Mouse (Mus musculus): ENCODE data around the gene Rxfp1.
"Not testable (repeated sequence)": the region's sequence is repeated elsewhere in the genome, so short reads cannot be mapped to it uniquely, and the experiment has no call there.

Gene Rxfp1
- long read RNA-seq, experiment 1, result 0 reads
- long read RNA-seq, experiment 2, result 0 reads

DNA sequence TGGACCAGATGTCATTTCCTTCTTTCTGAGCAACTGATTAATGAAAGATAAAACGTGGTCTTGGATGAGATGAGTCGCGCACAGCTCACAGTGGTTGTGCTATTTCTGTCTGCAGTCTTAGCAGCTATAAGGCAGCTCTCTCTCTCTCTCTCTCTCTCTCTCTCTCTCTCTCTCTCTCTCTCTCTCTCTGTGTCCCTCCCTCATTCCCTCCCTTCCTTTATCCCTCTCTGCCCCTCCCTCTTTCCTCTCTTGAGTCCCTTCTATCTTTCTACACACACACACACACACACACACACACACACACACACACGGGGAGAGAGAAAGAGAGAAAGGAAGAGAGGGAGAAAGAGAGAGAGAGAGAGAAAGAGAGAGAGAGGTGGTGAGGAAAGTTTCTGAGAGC, at the start of gene Rxfp1:
TSS of gene Rxfp1 (minus strand) at position 101 of the 400 bp plus-strand sequence.
- intact Hi-C loops (cut with DNase I), result no loop called here

DNA sequence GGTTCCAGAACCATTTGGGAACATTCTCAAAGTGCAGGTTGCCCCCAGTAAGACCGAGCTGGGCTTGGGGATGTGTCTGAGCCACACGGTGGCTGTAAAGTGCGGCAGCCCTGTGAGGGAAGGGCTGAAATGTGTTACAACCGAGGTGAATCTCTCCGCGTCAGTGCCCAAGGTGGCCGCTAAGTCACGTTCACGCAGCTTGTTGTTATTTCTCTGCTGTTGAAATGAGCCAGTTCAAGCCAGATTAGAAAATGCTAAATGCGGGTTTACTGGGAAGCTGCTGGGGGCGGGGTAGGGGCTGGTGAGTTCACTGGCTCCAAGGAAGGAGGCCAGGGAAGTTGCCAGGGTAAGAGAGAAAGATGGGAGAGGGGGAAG, 46.7 kb upstream of the Rxfp1 start:
- intact Hi-C loops (cut with DNase I), result no loop called here

DNA sequence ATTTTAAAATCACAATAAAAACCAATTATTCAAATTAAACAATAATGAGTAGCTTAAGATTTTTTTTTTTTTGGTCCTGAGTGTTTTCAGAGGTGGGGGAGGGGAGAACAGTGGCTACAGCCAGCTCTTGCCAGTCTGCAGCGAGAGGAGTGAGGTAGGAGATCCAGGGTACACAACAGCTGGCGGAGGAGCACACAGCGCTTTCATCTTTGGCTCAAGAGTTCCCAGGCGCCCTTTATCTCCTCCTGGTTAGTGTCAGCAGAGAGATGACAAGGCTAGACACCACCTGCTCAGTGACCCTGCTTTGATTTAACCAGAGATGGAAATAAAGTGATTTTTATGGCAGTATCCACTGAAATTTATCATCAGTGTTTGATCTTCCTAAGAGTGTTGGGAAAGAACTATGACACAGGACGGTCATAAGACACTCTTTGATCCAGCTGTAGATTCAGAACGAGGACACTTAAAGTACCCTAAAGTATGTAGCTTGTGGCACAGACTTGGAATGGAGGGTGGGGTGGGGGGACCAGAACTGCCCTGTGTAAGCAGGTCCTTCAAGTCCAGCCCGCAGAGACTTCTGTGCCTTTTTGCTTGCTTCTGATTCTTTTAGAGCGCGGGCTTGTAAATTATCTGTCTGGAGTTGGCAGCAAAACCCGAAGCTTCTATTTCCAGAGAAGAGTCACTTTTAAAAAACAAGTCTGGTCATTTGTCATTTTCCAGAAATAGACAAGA, 46.1 kb upstream of the Rxfp1 start:
- intact Hi-C loops (cut with DNase I), result no loop called here

DNA sequence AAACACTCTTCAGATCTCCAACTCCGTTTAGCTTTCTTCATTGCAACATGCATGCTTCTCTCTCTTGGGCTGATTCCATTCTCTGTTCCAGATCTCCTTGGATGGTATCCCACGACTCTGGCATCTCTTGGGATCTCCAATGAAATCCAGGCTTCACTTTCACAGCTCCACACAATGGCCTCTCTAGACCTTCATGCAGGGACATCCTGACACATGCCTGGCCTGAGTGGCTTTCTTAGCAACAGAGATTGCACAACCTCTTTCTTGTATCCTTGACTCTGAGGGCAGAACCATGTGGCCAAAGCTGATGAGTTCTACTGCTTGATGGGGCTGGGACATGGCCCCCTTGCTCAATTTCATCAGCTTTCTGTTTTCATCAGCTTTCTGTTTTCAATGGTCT, 35.0 kb upstream of the Rxfp1 start:
- intact Hi-C loops (cut with DNase I), result no loop called here

DNA sequence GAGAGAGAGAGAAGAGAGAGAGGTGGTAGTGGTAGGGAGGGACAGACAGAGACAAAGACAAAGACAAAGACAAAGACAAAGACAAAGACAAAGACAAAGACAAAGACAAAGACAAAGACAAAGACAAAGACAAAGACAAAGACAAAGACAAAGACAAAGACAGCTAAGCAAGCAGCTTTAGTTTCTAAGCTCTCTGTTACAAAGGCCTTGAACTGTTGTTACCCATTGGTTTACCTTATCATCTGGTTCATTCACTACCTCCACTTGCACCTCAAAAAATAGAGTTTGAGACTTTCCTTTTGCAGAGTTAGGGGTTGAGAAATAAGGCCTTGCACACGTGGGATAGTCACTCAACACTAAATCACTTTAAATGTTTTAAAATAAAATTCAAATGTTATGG, 16.1 kb upstream of the Rxfp1 start:
- intact Hi-C loops (cut with DNase I), result no loop called here

DNA sequence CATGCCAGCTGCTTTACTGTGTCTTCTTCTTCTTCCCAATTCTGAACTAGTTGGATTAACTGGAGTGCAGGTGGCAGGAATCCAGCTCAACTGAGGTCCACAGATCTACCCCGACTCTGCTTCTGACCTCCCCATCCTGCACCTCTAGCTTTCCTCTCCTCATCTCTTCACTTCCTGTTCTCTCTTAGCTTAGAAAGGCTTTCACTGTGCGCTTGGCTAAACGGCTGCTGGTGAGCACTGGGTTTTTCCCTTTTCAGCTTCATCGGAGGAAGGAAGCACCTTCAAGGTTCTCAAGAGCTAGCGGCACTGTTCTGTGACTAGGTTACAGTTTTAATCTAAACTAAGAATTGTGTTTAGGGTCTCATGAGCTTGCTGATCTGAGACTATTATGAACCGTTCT, 8.9 kb upstream of the Rxfp1 start:
- intact Hi-C loops (cut with DNase I), result no loop called here

DNA sequence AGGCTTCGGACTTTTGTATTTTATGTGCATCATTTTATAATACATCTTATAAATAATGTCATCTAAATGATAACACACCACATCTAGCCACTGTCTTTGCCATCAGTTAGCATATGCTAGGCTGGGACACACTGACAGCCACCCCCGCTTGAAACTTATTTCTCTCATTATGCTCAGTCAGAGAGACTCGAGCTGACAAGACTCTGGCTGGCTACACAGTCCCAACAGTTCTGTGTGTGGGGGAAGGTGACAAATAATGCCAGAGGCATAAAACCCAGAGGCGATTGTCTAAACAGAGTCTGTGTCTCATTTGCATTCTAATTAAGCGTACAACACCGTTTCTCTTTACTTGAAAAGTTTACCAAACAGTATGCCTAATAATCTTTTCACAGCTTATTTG, 7.4 kb upstream of the Rxfp1 start:
- intact Hi-C loops (cut with DNase I), result no loop called here

DNA sequence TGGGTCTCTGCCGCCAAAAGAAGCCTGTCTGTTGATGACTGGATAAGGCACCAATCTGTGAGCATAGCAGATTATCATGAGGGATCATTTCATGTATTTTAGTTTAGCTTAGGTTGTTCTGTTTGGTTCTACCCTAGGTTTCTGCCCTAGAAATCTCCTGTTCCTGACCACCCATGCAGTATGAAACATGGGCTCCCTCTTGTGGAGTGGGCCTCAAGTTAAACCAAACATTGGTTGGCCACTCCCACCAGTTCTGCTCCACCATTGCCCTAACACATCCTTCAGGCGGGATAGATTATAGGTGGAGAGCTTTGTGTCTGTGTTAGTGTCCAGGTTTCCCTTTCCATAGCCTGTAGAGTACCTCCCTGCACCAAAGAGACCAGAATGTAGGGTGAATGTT, 6.7 kb upstream of the Rxfp1 start:
- intact Hi-C loops (cut with DNase I), result no loop called here

DNA sequence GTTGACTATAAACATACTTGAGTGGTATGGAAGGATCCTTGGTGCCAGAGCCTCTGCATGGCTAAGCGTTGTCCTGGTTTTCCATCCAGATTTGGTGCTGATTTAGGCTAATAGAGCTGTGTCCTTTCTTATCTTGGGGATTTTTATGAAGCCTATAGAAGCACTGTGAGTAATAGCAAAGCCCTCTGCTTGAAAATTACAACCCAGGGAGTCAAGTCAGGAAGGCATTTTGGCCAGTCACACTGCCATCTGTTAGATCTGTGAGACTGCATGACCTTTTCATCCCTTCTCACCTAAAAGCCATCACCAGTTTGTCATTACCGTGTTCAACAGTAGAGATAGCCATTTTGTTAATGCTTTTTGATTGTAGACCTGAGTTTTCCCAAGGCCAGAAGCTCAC, 2.7 kb upstream of the Rxfp1 start:
- intact Hi-C loops (cut with DNase I), result no loop called here

DNA sequence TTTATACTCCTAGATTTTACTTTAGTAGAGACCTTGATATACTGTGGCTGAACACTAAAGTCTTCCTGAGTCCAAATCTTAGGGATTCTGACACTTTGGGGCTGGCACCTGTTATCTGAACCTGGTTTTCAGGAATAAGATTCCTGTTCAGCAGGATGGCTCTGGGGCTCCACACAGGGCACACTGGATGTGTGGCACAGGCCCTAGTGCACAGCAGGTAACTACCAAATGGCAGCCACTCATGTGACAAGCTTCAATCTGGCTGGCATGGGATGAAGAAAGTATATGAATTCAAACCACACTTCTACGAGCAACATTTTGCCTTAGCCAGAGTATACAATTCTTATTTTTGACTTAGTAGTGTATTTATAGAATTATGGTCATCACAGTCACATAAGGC, 771 bp upstream of the Rxfp1 start:
- intact Hi-C loops (cut with DNase I), result no loop called here

DNA sequence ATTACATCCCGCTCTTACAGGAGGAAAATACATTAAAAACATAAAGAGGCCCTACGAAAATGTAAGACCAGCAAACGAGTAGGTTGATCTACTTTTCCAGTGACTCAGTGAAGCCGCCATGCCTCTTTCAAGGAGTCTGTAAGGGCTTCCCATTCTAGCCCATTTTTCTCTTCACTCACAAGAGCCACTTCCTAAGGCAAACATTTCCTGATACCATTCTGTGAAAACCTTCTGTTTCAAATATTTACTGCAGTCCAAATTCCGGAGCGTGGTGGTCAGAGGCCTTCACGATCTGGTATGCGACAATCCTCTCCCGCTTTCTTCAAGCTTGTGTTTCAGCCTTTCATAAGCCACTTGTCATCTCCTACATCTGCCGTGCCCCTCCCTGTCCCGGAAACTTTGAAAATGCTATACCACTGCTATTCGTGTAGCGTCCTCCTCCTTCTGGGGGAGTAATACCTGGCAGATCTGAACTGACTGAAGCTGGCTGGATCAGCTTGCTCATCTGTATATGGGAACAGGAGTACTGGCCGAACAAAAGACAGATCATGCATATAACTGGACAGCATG, 11.1 kb downstream of the Rxfp1 start:
- intact Hi-C loops (cut with DNase I), result no loop called here

DNA sequence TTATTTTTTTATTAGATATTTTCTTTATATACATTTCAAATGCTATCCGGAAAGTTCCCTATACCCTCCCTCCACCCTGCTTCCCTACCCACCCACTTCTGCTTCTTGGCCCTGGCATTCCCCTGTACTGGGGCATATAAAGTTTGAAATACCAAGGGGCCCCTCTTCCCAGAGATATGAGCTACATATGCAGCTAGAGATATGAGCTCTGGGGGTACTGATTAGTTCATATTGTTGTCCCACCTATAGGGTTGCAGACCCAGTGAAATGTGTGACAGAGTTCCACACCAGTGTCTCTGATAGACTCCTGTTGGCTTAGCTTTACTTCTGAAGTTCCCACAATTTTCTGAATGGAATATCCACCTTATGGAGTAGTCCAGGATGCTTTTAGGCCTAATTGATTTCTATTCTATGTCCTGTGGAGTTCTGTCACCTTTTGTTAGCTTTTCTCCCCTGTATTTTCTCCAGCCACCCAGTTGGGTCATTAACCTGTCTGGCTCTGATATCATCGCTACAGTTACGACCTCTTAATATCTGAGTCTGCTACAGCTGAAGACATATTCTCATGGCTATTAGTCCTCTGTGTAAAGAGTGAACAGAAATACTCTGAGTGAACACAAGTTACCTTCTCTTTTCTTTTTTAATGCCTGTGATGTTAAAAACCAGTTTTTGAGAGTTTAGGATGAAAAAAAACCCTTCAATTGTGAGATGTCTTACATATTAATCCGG, 16.8 kb downstream of the Rxfp1 start:
- intact Hi-C loops (cut with DNase I), result no loop called here

DNA sequence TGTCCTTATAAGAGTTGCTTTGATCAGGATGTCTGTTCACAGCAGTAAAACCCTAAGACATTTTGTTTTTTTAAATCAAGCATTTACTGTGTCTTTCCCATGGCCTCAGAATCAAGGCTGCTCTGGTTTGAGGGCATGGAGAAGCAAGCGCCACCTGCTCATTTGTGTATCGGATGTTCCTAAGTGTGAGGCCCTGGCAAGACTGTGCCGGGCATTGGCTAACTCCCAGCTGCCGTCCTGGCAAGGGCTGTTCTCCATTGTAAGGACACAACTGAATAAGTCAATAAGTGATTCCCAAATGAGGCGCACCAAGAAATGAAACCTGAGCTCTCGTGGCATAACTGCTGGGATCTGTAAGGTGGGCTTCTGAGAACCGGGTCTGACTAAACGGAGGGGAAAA, 31.2 kb downstream of the Rxfp1 start:
- intact Hi-C loops (cut with DNase I), result no loop called here

DNA sequence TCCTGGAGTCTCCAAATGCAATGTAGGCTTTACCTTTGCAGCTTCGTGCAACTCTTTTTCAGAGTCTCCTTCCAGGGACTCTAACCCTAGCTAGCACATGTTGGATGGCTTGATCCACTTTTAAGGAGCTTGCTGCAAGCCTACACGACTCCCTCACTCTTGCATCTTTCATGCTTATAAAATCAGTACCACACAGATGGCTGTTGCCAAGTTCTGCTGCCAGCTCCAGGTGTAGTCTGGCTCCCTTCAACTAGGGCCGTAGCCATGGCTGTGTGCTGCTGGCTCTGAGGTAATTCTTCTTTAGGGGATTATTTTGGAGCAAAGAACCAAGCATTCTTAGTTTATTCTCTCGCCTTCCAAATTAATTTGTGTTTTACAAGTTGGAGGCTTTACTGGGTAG, 34.5 kb downstream of the Rxfp1 start:
- intact Hi-C loops (cut with DNase I), result no loop called here

DNA sequence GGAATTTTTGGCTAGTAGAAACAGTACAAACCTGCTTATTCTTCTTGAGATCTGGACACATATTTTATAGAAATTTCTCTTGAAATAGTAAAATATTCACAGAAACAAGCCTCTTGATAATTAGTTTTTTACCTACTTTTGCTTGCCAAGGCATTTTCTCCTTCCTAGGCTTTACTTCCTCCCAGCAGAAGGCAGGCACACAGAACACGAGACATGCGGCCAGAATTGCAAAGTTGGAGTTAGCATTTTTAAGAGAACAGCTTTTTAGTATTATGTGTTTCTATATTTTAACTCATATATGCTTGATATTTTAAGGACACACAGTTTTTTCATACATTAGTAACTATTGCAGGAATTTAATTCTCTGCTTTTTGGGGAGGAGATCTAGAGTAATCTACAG, 45.7 kb downstream of the Rxfp1 start:
- intact Hi-C loops (cut with DNase I), result no loop called here

DNA sequence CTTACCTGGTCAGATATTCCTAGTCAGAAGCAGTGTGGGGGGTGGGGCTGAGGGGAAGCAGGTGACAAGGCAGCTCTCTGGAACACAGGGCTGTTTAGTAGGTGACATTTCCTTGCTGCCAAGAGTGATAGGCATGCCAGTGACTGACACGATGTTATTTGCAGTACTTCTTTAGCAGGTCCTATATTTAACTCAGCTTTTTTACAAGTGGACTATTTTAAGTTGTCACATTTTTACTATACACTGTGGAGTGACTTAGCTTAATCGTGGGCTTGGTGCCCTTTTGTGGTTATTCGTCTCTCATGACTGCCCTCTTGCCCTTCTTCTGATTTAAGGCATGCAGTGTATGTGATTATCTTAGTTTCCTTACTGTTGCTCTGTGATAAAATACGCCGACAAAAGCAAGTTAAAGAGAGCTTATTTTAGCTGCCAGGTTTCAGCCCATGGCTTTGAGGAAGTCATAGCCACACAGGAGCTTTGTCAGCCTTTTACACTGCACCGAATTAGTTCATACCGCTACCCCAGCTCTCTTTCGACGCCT, 47.5 kb downstream of the Rxfp1 start:
- intact Hi-C loops (cut with DNase I), result no loop called here

DNA sequence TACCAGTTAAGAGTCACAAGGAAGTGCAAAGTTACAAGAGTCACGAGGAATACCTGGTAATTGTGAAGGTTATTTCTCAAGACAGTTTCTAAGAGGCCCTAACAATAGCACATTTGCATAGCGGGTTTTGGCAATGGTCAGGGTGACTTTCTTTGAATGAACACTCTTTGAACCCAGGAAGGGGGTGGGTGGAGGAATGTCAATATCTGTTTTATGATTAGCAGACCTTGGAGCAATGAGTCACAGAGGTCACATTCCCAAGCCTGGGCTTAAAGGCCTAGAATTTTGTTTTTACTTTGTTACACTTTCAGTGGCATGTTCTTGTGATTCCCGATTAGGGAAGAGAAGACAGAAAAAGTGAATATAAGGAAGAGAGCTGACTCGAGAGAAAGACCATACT, 49.6 kb downstream of the Rxfp1 start:
- intact Hi-C loops (cut with DNase I), result not testable (repeated sequence)

DNA sequence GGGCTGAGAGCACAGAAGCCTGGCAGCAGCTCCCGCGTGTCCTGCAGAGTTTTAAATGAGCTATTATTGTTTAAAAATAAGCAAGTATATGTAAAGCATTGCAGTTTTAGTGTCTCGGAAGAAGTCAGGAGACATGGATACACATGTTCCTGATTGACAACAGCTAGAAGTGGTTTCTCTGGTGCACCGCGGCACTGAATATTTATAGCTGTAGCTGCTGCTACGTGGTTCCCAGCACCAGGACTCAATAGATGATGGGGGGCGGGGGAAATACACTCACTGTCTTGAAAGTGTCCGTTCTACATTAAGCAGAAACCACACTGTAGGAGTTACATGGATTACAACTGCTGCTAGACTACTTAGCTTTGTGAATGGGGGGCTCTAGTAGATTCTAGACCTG, 54.2 kb downstream of the Rxfp1 start:
- intact Hi-C loops (cut with DNase I), result no loop called here

DNA sequence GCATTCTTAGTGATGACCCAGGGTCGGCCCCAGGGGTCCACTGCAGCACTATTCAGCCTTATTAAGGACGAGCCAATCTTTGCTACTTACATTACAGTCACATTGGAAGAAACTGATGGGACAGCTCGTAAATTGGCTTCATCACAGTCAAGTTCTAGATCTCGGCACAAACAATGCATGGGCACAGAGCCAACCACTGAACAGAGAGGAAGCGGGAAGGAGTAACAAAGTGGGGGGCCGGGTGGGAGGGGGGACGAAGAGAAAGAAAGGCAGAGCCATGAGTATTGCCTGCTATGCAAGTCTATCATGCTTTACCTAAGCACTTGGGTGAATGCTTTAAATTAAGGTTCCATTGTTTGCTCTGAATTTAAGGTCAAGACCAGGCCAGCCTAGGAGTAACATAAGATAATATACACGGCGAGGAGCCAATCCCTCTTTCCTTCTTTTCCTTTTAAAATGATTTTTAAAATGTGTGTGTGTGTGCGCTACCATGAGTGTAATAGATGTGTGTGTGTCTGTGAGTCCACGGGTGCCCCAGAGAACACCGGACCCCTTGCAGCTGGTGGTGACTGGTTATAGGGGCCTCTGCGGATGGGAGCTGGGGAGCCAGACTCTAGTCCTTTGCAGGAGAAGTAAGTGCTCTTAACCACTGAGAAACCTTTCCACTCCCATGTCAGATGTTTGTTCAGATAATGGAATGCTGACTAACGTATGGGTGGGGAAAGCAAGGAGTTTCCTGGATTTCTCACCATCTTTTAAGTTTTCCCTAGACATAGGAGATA, 55.1 kb downstream of the Rxfp1 start:
- intact Hi-C loops (cut with DNase I), result no loop called here

DNA sequence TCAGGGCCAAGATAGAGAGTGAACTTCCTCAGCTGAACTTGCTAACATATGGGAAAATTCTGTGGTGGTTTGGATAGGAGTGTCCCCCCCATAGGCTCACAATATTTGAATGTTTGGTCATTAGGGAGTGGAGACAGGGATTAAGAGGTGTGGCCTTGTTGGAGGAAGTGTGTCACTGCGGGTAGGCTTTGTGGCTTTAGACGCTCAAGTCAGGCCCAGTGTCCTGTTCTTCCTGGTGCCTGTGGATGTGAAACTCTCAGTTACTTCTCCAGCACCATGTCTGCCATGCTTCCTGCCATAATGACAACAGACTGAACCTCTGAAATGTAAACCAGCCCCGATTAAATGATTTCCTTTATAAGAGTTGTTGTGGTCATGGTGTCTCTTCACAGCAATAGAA, 61.3 kb downstream of the Rxfp1 start:
- intact Hi-C loops (cut with DNase I), result no loop called here

DNA sequence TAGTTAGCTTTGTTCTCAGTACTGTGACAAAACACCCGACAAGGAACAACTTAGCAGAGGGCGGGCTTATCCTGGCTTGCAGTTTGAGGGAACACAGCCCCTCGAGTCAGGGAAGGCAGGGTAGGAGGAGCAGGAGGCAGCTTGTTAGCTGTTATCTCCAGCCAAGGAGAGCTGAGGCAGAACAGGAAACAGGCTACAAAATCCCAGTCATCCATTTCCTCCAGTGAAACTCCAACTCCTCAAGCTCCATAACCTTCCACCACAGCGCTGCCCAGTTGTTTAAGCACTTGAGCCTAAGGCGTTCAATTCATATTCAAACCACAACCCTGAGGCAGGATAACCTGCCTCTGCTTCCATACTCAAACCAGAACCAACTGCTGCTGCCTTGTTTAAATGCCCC, 63.0 kb downstream of the Rxfp1 start:
- intact Hi-C loops (cut with DNase I), result no loop called here

DNA sequence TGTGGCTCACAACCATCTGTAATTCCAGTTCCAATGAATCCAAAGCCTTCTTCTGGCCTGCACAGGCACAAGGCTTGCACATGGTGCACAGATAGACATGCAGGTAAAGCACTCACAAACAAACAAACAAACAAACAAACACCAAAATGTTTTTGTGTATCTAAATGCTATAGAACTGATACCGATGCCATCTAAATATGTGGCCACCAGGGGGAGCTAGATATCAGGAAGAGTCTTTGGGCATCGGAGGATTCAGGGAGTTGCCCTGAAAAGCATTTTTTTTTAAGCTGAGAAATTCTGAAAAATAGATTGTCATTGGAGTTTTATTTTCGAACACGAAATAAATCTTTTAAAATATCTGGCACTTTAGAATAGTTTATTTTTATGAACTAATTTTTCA, 64.6 kb downstream of the Rxfp1 start:
- intact Hi-C loops (cut with DNase I), result loop anchor here (2.0 kb wide), 1 partner anchor 136 kb away; no protein-coding TSS in a partner anchor
